Mouse (Mus musculus): ENCODE results near the gene Gng4. TPM values are rescaled to one million over a fixed set of nuclear protein-coding genes. Genes with fewer than 3 reads are reported as not detected.
"Not testable (repeated sequence)": the region's sequence is repeated elsewhere in the genome, so short reads cannot be mapped to it uniquely, and the experiment has no call there.

Gene Gng4
- total RNA-seq (2021) = under 1 TPM; 0.80 to 0.86 TPM
- long read RNA-seq, experiment 1 = 0 reads
- long read RNA-seq, experiment 2 = 0 reads

- peak; percentile 22 to 30 for DNase-seq (ENCODE audit: low spot score in 2 of 2)
These were observed at the start of gene Gng4 for GRCm38 (mm10) chr13:13783894-13784419. Gng4 (plus strand) TSS chr13:13784059.

GRCm38 (mm10) chr13:13739232-13739631 is 44.6 kb upstream of the Gng4 start:
- DNase-seq (ENCODE audit: low spot score in 2 of 2) = no peak

- no peak for DNase-seq (ENCODE audit: low spot score in 2 of 2)
These were observed 37.9 kb upstream of the Gng4 start for GRCm38 (mm10) chr13:13745911-13746310.

GRCm38 (mm10) chr13:13775778-13776494 is 7.9 kb upstream of the Gng4 start:
- DNase-seq (ENCODE audit: low spot score in 2 of 2) = no peak

GRCm38 (mm10) chr13:13777052-13777451 is 6.8 kb upstream of the Gng4 start:
- DNase-seq (ENCODE audit: low spot score in 2 of 2) = no peak

- DNase-seq (ENCODE audit: low spot score in 2 of 2) = no peak
These were observed 6.2 kb upstream of the Gng4 start for GRCm38 (mm10) chr13:13777696-13778095.

- no peak for DNase-seq (ENCODE audit: low spot score in 2 of 2)
These were observed 4.9 kb upstream of the Gng4 start for GRCm38 (mm10) chr13:13778837-13779458.

GRCm38 (mm10) chr13:13780271-13780670 is 3.6 kb upstream of the Gng4 start:
- no peak for DNase-seq (ENCODE audit: low spot score in 2 of 2)

- no peak for DNase-seq (ENCODE audit: low spot score in 2 of 2)
These were observed 2.8 kb upstream of the Gng4 start for GRCm38 (mm10) chr13:13781026-13781425.

- no peak for DNase-seq (ENCODE audit: low spot score in 2 of 2)
These were observed 563 bp upstream of the Gng4 start for GRCm38 (mm10) chr13:13783296-13783695.

- no peak for DNase-seq (ENCODE audit: low spot score in 2 of 2)
These were observed 619 bp downstream of the Gng4 start for GRCm38 (mm10) chr13:13784420-13784936.

- no peak for DNase-seq (ENCODE audit: low spot score in 2 of 2)
These were observed 1.3 kb downstream of the Gng4 start for GRCm38 (mm10) chr13:13784981-13785783.

- DNase-seq (ENCODE audit: low spot score in 2 of 2) = no peak
These were observed 3.1 kb downstream of the Gng4 start for GRCm38 (mm10) chr13:13786971-13787370.

- no peak for DNase-seq (ENCODE audit: low spot score in 2 of 2)
These were observed 4.2 kb downstream of the Gng4 start for GRCm38 (mm10) chr13:13788070-13788469.

- no peak for DNase-seq (ENCODE audit: low spot score in 2 of 2)
These were observed 8.1 kb downstream of the Gng4 start for GRCm38 (mm10) chr13:13791981-13792380.

GRCm38 (mm10) chr13:13795166-13795832 is 11.4 kb downstream of the Gng4 start:
- no peak for DNase-seq (ENCODE audit: low spot score in 2 of 2)

- DNase-seq (ENCODE audit: low spot score in 2 of 2) = no peak
These were observed 12.2 kb downstream of the Gng4 start for GRCm38 (mm10) chr13:13796082-13796481.

GRCm38 (mm10) chr13:13797816-13798215 is 14.0 kb downstream of the Gng4 start:
- not testable (repeated sequence) for DNase-seq (ENCODE audit: low spot score in 2 of 2)

GRCm38 (mm10) chr13:13798775-13799174 is 14.9 kb downstream of the Gng4 start:
- no peak for DNase-seq (ENCODE audit: low spot score in 2 of 2)

- no peak for DNase-seq (ENCODE audit: low spot score in 2 of 2)
These were observed 24.7 kb downstream of the Gng4 start for GRCm38 (mm10) chr13:13808337-13809132.

Data from gastrocnemius, postnatal 4 days (tissue).